Mouse (Mus musculus) bone marrow macrophage, adult 2 months (primary cell): ENCODE measurements at regions not wholly inside any gene's neighbourhood (a gene's known extent, or its start where the extent isn't known, plus 50 kb on each side); places are given as distances from the start of the nearest gene placed in this dataset.

Experiments used
- CTCF ChIP-seq: IDR thresholded peaks from 2 replicates; pipeline ENCODE4 v1.5.1; 2012; ENCODE audit warnings: low read depth, mild to moderate bottlenecking, low read length, moderate library complexity
- POLR2A ChIP-seq: IDR thresholded peaks from 2 replicates; pipeline ENCODE4 v1.6.1; 2012; ENCODE audit warnings: mild to moderate bottlenecking, low read depth, low read length, borderline replicate concordance

GRCm38 (mm10) chr16:75333750-75334149 is 252.1 kb downstream of the Lipi start:
- TF ChIP-seq POLR2A (no peak), CTCF (no peak)
